Mouse (Mus musculus): ENCODE measurements around the gene Cyfip2. TPM values are rescaled to one million over a fixed set of nuclear protein-coding genes. Genes with fewer than 3 reads are reported as not detected.

Gene Cyfip2
- polyA plus RNA-seq, 1 experiment from 2014 or later, result 59.1 TPM

GRCm38 (mm10) chr11:46219380-46219779 is 93.3 kb downstream of the Cyfip2 start:
- 85% methylated on average over 9 of the region's 9 CpGs for WGBS
- Histone ChIP-seq H3K9ac (replicated peaks) (peak overlapping the region; percentile 12; the same call in 1 of the 2 replicates), H3K4me1 (peaks cover 16% of the 10 kb centered on the region), H3K27me3 (no peaks in the 10 kb centered on the region), H3K27ac (replicated peaks) (peak overlapping the region; percentile 84), H3K36me3 (peaks cover 34% of the 10 kb centered on the region), H3K4me2 (replicated peaks) (no peak overlapping the region), H3K4me3 (no peak overlapping the region), H3K9me3 (no peaks in the 10 kb centered on the region)
- ATAC-seq (ENCODE audit: low FRiP score, low read depth), result no peak

GRCm38 (mm10) chr11:46218584-46218983 is 94.1 kb downstream of the Cyfip2 start:
- Histone ChIP-seq H3K27ac (replicated peaks) (peak overlapping the region; percentile 84), H3K4me3 (no peak overlapping the region), H3K9ac (replicated peaks) (0 out of 2 replicates have a peak overlapping the region, but pooled peaks have one; percentile 12), H3K4me2 (replicated peaks) (0 out of 2 replicates have a peak overlapping the region, but pooled peaks have one; percentile 11), H3K36me3 (peaks cover 29% of the 10 kb centered on the region), H3K27me3 (no peaks in the 10 kb centered on the region), H3K9me3 (no peaks in the 10 kb centered on the region), H3K4me1 (peaks cover 16% of the 10 kb centered on the region)
- WGBS, result 24% methylated on average over 5 of the region's 5 CpGs
- ATAC-seq (ENCODE audit: low FRiP score, low read depth), result peak; percentile 53

GRCm38 (mm10) chr11:46217686-46218085 is 95.0 kb downstream of the Cyfip2 start:
- no peaks in the 10 kb centered on the region for H3K9me3 ChIP-seq
- H3K4me2 ChIP-seq (replicated peaks), result no peak overlapping the region
- WGBS, result 81% methylated on average over 9 of the region's 9 CpGs
- H3K27me3 ChIP-seq, result no peaks in the 10 kb centered on the region
- peaks cover 23% of the 10 kb centered on the region for H3K36me3 ChIP-seq
- H3K9ac ChIP-seq (replicated peaks), result no peak overlapping the region
- peaks cover 16% of the 10 kb centered on the region for H3K4me1 ChIP-seq
- peak overlapping the region; percentile 84 for H3K27ac ChIP-seq (replicated peaks)
- no peak overlapping the region for H3K4me3 ChIP-seq
- no peak for ATAC-seq (ENCODE audit: low FRiP score, low read depth)

GRCm38 (mm10) chr11:46216669-46217068 is 96.0 kb downstream of the Cyfip2 start:
- ATAC-seq (ENCODE audit: low FRiP score, low read depth), result no peak
- Histone ChIP-seq H3K36me3 (peaks cover 15% of the 10 kb centered on the region), H3K27me3 (no peaks in the 10 kb centered on the region), H3K4me1 (peaks cover 22% of the 10 kb centered on the region), H3K4me2 (replicated peaks) (no peak overlapping the region), H3K27ac (replicated peaks) (no peak overlapping the region), H3K9me3 (no peaks in the 10 kb centered on the region), H3K4me3 (no peak overlapping the region), H3K9ac (replicated peaks) (no peak overlapping the region)
- 75% methylated on average over 7 of the region's 7 CpGs for WGBS

- no peaks in the 10 kb centered on the region for H3K9me3 ChIP-seq
- H3K27me3 ChIP-seq, result no peaks in the 10 kb centered on the region
- peak; percentile 68 for ATAC-seq (ENCODE audit: low FRiP score, low read depth)
- 0 out of 2 replicates have a peak, but pooled peaks cover 2% of the 10 kb centered on the region for H3K36me3 ChIP-seq
- no peak overlapping the region for H3K9ac ChIP-seq (replicated peaks)
- H3K4me3 ChIP-seq, result no peak overlapping the region
- no peak overlapping the region for H3K4me2 ChIP-seq (replicated peaks)
- H3K27ac ChIP-seq (replicated peaks), result peak overlapping the region; percentile 63
- peaks cover 23% of the 10 kb centered on the region for H3K4me1 ChIP-seq
- WGBS, result 24% methylated on average over 3 of the region's 3 CpGs
Observed at GRCm38 (mm10) chr11:46215354-46215753, 97.3 kb downstream of the Cyfip2 start.

- Histone ChIP-seq H3K27ac (replicated peaks) (no peak overlapping the region), H3K4me1 (peaks cover 23% of the 10 kb centered on the region)
- 73% methylated on average over 14 of the region's 14 CpGs for WGBS
Observed at GRCm38 (mm10) chr11:46214368-46215230, 98.1 kb downstream of the Cyfip2 start.

GRCm38 (mm10) chr11:46213844-46214243 is 98.8 kb downstream of the Cyfip2 start:
- WGBS, result 81% methylated on average over 5 of the region's 5 CpGs
- Histone ChIP-seq H3K27me3 (no peaks in the 10 kb centered on the region), H3K4me1 (peaks cover 21% of the 10 kb centered on the region), H3K4me3 (no peak overlapping the region), H3K36me3 (0 out of 2 replicates have a peak, but pooled peaks cover 5% of the 10 kb centered on the region), H3K9me3 (no peaks in the 10 kb centered on the region), H3K27ac (replicated peaks) (no peak overlapping the region), H3K9ac (replicated peaks) (no peak overlapping the region), H3K4me2 (replicated peaks) (no peak overlapping the region)
- no peak for ATAC-seq (ENCODE audit: low FRiP score, low read depth)

More at GRCm38 (mm10) chr11:46214368-46215230, 98.1 kb downstream of the Cyfip2 start:
- ATAC-seq (ENCODE audit: low FRiP score, low read depth), result no peak
- Histone ChIP-seq H3K9ac (replicated peaks) (no peak overlapping the region), H3K9me3 (no peaks in the 10 kb centered on the region), H3K36me3 (0 out of 2 replicates have a peak, but pooled peaks cover under 1% of the 10 kb centered on the region), H3K27me3 (no peaks in the 10 kb centered on the region), H3K4me3 (no peak overlapping the region), H3K4me2 (replicated peaks) (no peak overlapping the region)

- H3K27me3 ChIP-seq, result no peaks in the 10 kb centered on the region
- H3K36me3 ChIP-seq, result peaks cover 22% of the 10 kb centered on the region; the same call in 1 of the 2 replicates
- H3K9me3 ChIP-seq, result no peaks in the 10 kb centered on the region
- WGBS, result 35% methylated on average over 3 of the region's 3 CpGs
- no peak overlapping the region; the same call in 1 of the 2 replicates for H3K27ac ChIP-seq (replicated peaks)
- no peak overlapping the region for H3K9ac ChIP-seq (replicated peaks)
- ATAC-seq (ENCODE audit: low FRiP score, low read depth), result no peak
- H3K4me1 ChIP-seq, result peaks cover 10% of the 10 kb centered on the region; the same call in 1 of the 2 replicates
- no peak overlapping the region for H3K4me3 ChIP-seq
- no peak overlapping the region for H3K4me2 ChIP-seq (replicated peaks)
Observed at GRCm38 (mm10) chr11:46211858-46212257, 100.8 kb downstream of the Cyfip2 start.

- no peak overlapping the region for H3K4me2 ChIP-seq (replicated peaks)
- WGBS, result 41% methylated on average over 2 of the region's 2 CpGs
- no peak overlapping the region for H3K4me3 ChIP-seq
- no peaks in the 10 kb centered on the region for H3K27me3 ChIP-seq
- H3K9me3 ChIP-seq, result no peaks in the 10 kb centered on the region
- H3K9ac ChIP-seq (replicated peaks), result no peak overlapping the region
- H3K36me3 ChIP-seq, result peaks cover 40% of the 10 kb centered on the region
- no peak for ATAC-seq (ENCODE audit: low FRiP score, low read depth)
- H3K4me1 ChIP-seq, result peaks cover 7% of the 10 kb centered on the region; the same call in 1 of the 2 replicates
- 0 out of 2 replicates have a peak overlapping the region, but pooled peaks have one; percentile 15 for H3K27ac ChIP-seq (replicated peaks)
Observed at GRCm38 (mm10) chr11:46209884-46210283, 102.8 kb downstream of the Cyfip2 start.

GRCm38 (mm10) chr11:46205639-46206409 is 106.8 kb downstream of the Cyfip2 start:
- H3K9me3 ChIP-seq, result no peaks in the 10 kb centered on the region

GRCm38 (mm10) chr11:46204841-46205240 is 107.8 kb downstream of the Cyfip2 start:
- no peak overlapping the region for H3K27ac ChIP-seq (replicated peaks)
- H3K4me3 ChIP-seq, result no peak overlapping the region
- 83% methylated on average over 9 of the region's 9 CpGs for WGBS
- no peaks in the 10 kb centered on the region for H3K9me3 ChIP-seq
- H3K9ac ChIP-seq (replicated peaks), result no peak overlapping the region
- ATAC-seq (ENCODE audit: low FRiP score, low read depth), result no peak
- no peaks in the 10 kb centered on the region for H3K27me3 ChIP-seq
- no peaks in the 10 kb centered on the region for H3K4me1 ChIP-seq
- H3K36me3 ChIP-seq, result peaks cover 62% of the 10 kb centered on the region
- H3K4me2 ChIP-seq (replicated peaks), result no peak overlapping the region

More at GRCm38 (mm10) chr11:46205639-46206409, 106.8 kb downstream of the Cyfip2 start:
- no peak overlapping the region for H3K4me2 ChIP-seq (replicated peaks)
- H3K27me3 ChIP-seq, result no peaks in the 10 kb centered on the region
- H3K4me3 ChIP-seq, result no peak overlapping the region
- H3K4me1 ChIP-seq, result no peaks in the 10 kb centered on the region
- no peak overlapping the region for H3K27ac ChIP-seq (replicated peaks)
- H3K9ac ChIP-seq (replicated peaks), result no peak overlapping the region
- no peak for ATAC-seq (ENCODE audit: low FRiP score, low read depth)
- WGBS, result 76% methylated on average over 17 of the region's 17 CpGs
- H3K36me3 ChIP-seq, result peaks cover 53% of the 10 kb centered on the region

- ATAC-seq (ENCODE audit: low FRiP score, low read depth), result no peak
- WGBS, result 73% methylated on average over 10 of the region's 10 CpGs
- Histone ChIP-seq H3K9me3 (no peaks in the 10 kb centered on the region), H3K4me3 (no peak overlapping the region), H3K9ac (replicated peaks) (no peak overlapping the region), H3K27me3 (no peaks in the 10 kb centered on the region), H3K4me1 (no peaks in the 10 kb centered on the region), H3K4me2 (replicated peaks) (no peak overlapping the region), H3K27ac (replicated peaks) (no peak overlapping the region), H3K36me3 (peaks cover 68% of the 10 kb centered on the region)
Observed at GRCm38 (mm10) chr11:46202547-46202887, 110.1 kb downstream of the Cyfip2 start.
